ENCODE assay signal across 8 mouse cellular contexts in genomic region chr2:112239935-112240721, GRCm38 (mm10). TPM values are rescaled to one million over a fixed set of nuclear protein-coding genes. Genes with fewer than 3 reads are reported as not detected.
DNase-seq lines count a peak whose midpoint lies in the region; ATAC-seq and TF ChIP-seq lines count a peak whose summit lies in the region.

No protein-coding gene starts in this region.

- no peak for DNase-seq in frontal cortex, postnatal 14 days (ENCODE audit: low spot score in 2 of 2)
- peak; percentile 67 for DNase-seq in MEL (ENCODE audit: low read depth, low spot score)
- DNase-seq in embryo, embryonic 10.5 days (ENCODE audit: low spot score) = peak; percentile 65
- DNase-seq in hindbrain, embryonic 11.5 days (ENCODE audit: low spot score) = peak; percentile 59
- peak; percentile 57 for DNase-seq in neural tube, embryonic 10.5 days (ENCODE audit: extremely low spot score, low spot score)
- no peak for DNase-seq in spleen, adult 12 weeks (ENCODE audit: low spot score)

- peak overlapping the region; percentile 93 for H3K4me2 ChIP-seq in hindbrain, embryonic 11.5 days (replicated peaks; ENCODE audit: low read depth, low read length)
- H3K4me2 ChIP-seq in liver, embryonic 12.5 days = peak overlapping the region; percentile 99

- H3K36me3 ChIP-seq in MEL (ENCODE audit: control insufficient read depth in 1 of 2, insufficient read depth in 2 of 2, low read length in 2 of 2) = peaks cover 0 to 3% of the 10 kb centered on the region in 2 experiments; a peak in 1 of 4 replicates
- H3K36me3 ChIP-seq in hindbrain, embryonic 11.5 days (ENCODE audit: control insufficient read depth, insufficient read depth, low read length) = no peaks in the 10 kb centered on the region
- H3K36me3 ChIP-seq in liver, embryonic 12.5 days = no peaks in the 10 kb centered on the region

- H3K4me1 ChIP-seq in MEL (ENCODE audit: control insufficient read depth in 1 of 2, insufficient read depth in 2 of 2, low read length in 2 of 2) = peaks cover 0 to 10% of the 10 kb centered on the region in 2 experiments; a peak in 2 of 4 replicates
- no peaks in the 10 kb centered on the region for H3K4me1 ChIP-seq in hindbrain, embryonic 11.5 days (replicated peaks; ENCODE audit: control insufficient read depth, insufficient read depth, low read length)
- H3K4me1 ChIP-seq in liver, embryonic 12.5 days = peaks cover 23% of the 10 kb centered on the region

- H3K79me2 ChIP-seq in MEL (ENCODE audit: control insufficient read depth, insufficient read depth, low read length, poor library complexity) = peaks cover 9% of the 10 kb centered on the region

- peak overlapping the region; percentile 73 for H3K9ac ChIP-seq in MEL (ENCODE audit: control insufficient read depth, low read depth, low read length, poor library complexity, severe bottlenecking)
- peak overlapping the region; percentile 73 for H3K9ac ChIP-seq in hindbrain, embryonic 11.5 days (ENCODE audit: low read depth, low read length)
- peak overlapping the region; percentile 87 for H3K9ac ChIP-seq in liver, embryonic 12.5 days

- under 1% methylated on average over 21 of the region's 28 CpGs for WGBS in hindbrain, embryonic 11.5 days
- under 1% methylated on average over 28 of the region's 28 CpGs for WGBS in liver, embryonic 12.5 days (ENCODE audit: insufficient replicate concordance)

- TF ChIP-seq POLR2A in MEL (IDR thresholded peaks at IDR 0.05; ENCODE audit: control insufficient read depth in 1 of 2, insufficient read depth in 1 of 2, low read depth in 1 of 2, low read length in 2 of 2, poor library complexity in 1 of 2) = no peak

- no peak for TF ChIP-seq EP300 in MEL (IDR thresholded peaks at IDR 0.05; ENCODE audit: low read depth in 1 of 2, low read length in 2 of 2)

- peak; percentile 21 for ATAC-seq in frontal cortex, adult (ENCODE audit: low TSS enrichment)
- peak; percentile 71 for ATAC-seq in hindbrain, embryonic 11.5 days (ENCODE audit: low FRiP score)
- peak; percentile 25 for ATAC-seq in liver, embryonic 12.5 days

- peak in 2 of 3 experiments; percentile 0 to 1; a peak in 2 of 6 replicates for TF ChIP-seq CTCF in MEL (IDR thresholded peaks at IDR 0.05 in 2 of 3, conservative IDR thresholded peaks at IDR 0.05 in 1 of 3; ENCODE audit: control insufficient read depth in 1 of 3, insufficient read depth in 1 of 3, low read depth in 2 of 3, low read length in 3 of 3, poor library complexity in 1 of 3, severe bottlenecking in 1 of 3)

- H3K9me3 ChIP-seq in MEL (replicated peaks; ENCODE audit: insufficient read depth, low read length) = no peaks in the 10 kb centered on the region
- no peaks in the 10 kb centered on the region for H3K9me3 ChIP-seq in hindbrain, embryonic 11.5 days (ENCODE audit: control insufficient read depth, low read length)
- no peaks in the 10 kb centered on the region for H3K9me3 ChIP-seq in liver, embryonic 12.5 days (replicated peaks)

- no peaks in the 10 kb centered on the region for H3K27me3 ChIP-seq in MEL (ENCODE audit: control insufficient read depth in 1 of 2, insufficient read depth in 2 of 2, low read length in 2 of 2)
- no peaks in the 10 kb centered on the region for H3K27me3 ChIP-seq in hindbrain, embryonic 11.5 days (ENCODE audit: control insufficient read depth, insufficient read depth, low read length)
- no peaks in the 10 kb centered on the region; the same call in 1 of the 2 replicates for H3K27me3 ChIP-seq in liver, embryonic 12.5 days (replicated peaks)

- 0 out of 2 replicates have a peak overlapping the region, but pooled peaks have one; percentile 6 for H3K27ac ChIP-seq in MEL (ENCODE audit: control insufficient read depth, low read depth, low read length)
- peak overlapping the region; percentile 96 for H3K27ac ChIP-seq in hindbrain, embryonic 11.5 days (ENCODE audit: low read depth, low read length)
- H3K27ac ChIP-seq in liver, embryonic 12.5 days = peak overlapping the region; percentile 88; the same call in 1 of the 2 replicates

- peak overlapping the region; percentile 69 to 99 for H3K4me3 ChIP-seq in MEL (ENCODE audit: control insufficient read depth in 1 of 2, insufficient read depth in 1 of 2, low read depth in 2 of 2, low read length in 2 of 2)
- H3K4me3 ChIP-seq in hindbrain, embryonic 11.5 days (ENCODE audit: low read depth, low read length) = peak overlapping the region; percentile 66
- peak overlapping the region; percentile 91 for H3K4me3 ChIP-seq in liver, embryonic 12.5 days

- no peak for TF ChIP-seq RAD21 in MEL (IDR thresholded peaks at IDR 0.05; ENCODE audit: low read depth, low read length)

TF ChIP-seq in MEL, 35 proteins besides CTCF, POLR2A, EP300 and RAD21:
- 0 out of 2 replicates have a peak, but pooled peaks have one; percentile 44 for TF ChIP-seq MYC (IDR thresholded peaks at IDR 0.05; ENCODE audit: low read depth, low read length)
- peak; percentile 69 for TF ChIP-seq MAZ (IDR thresholded peaks at IDR 0.05; ENCODE audit: low read depth, low read length)
- TF ChIP-seq TCF12 (IDR thresholded peaks at IDR 0.05; ENCODE audit: low read depth, low read length) = 0 out of 2 replicates have a peak, but pooled peaks have one; percentile 4
- TF ChIP-seq GATA1 (IDR thresholded peaks at IDR 0.05; ENCODE audit: low read depth, low read length) = no peak
- TF ChIP-seq ETS1 (IDR thresholded peaks at IDR 0.05; ENCODE audit: low read depth, low read length) = no peak

RNA-seq across cellular contexts. Expression of gene Lpcat4, which starts 0.9 kb away (rescaled TPM):
- 11.7 and 13.9 TPM in 2 replicates for total RNA-seq in MEL (2012; rRNA removed)
- polyA plus RNA-seq in MEL (2012; ENCODE audit: insufficient read depth in 1 of 2, insufficient read length in 2 of 2, low read depth in 1 of 2, low replicate concordance in 2 of 2, missing spikeins in 1 of 2) = 10 to 100 TPM in 1 of 2 experiments, not detected in 1; 69.9 TPM
- 9.7 and 10.1 TPM in 2 replicates for polyA plus RNA-seq in hindbrain, embryonic 11.5 days (2014; fragmentation: Nextera tagmentation; extraction: Ambion mirVana)
- polyA plus RNA-seq in liver, embryonic 12.5 days (2016; fragmentation: Nextera tagmentation; extraction: Ambion mirVana) = 5.9 TPM in 2 replicates

RNA-seq across cellular contexts. Expression of gene Nutm1, which starts 19.0 kb away (rescaled TPM):
- total RNA-seq in MEL (2012; rRNA removed) = 0.04 TPM in 1 of 2 replicates, not detected in the other
- under 1 TPM in 1 of 2 experiments, not detected in 1; 0.13 TPM for polyA plus RNA-seq in MEL (2012; ENCODE audit: insufficient read depth in 1 of 2, insufficient read length in 2 of 2, low read depth in 1 of 2, low replicate concordance in 2 of 2, missing spikeins in 1 of 2)
- 0.05 and 0.07 TPM in 2 replicates for polyA plus RNA-seq in hindbrain, embryonic 11.5 days (2014; fragmentation: Nextera tagmentation; extraction: Ambion mirVana)
- polyA plus RNA-seq in liver, embryonic 12.5 days (2016; fragmentation: Nextera tagmentation; extraction: Ambion mirVana) = not detected in 2 replicates

RNA-seq across cellular contexts. Expression of gene Nop10, which starts 21.6 kb away (rescaled TPM):
- 275 and 283 TPM in 2 replicates for total RNA-seq in MEL (2012; rRNA removed)
- polyA plus RNA-seq in MEL (2012; ENCODE audit: insufficient read depth in 1 of 2, insufficient read length in 2 of 2, low read depth in 1 of 2, low replicate concordance in 2 of 2, missing spikeins in 1 of 2) = 100 to 1,000 TPM in 1 of 2 experiments, not detected in 1; 253 TPM
- polyA plus RNA-seq in hindbrain, embryonic 11.5 days (2014; fragmentation: Nextera tagmentation; extraction: Ambion mirVana) = 148 and 163 TPM in 2 replicates
- 211 and 213 TPM in 2 replicates for polyA plus RNA-seq in liver, embryonic 12.5 days (2016; fragmentation: Nextera tagmentation; extraction: Ambion mirVana)

RNA-seq across cellular contexts. Expression of gene Slc12a6, which starts 25.5 kb away (rescaled TPM):
- 20.4 and 21.7 TPM in 2 replicates for total RNA-seq in MEL (2012; rRNA removed)
- 10 to 100 TPM in 1 of 2 experiments, not detected in 1; 21.2 TPM for polyA plus RNA-seq in MEL (2012; ENCODE audit: insufficient read depth in 1 of 2, insufficient read length in 2 of 2, low read depth in 1 of 2, low replicate concordance in 2 of 2, missing spikeins in 1 of 2)
- polyA plus RNA-seq in hindbrain, embryonic 11.5 days (2014; fragmentation: Nextera tagmentation; extraction: Ambion mirVana) = 13.7 and 14.2 TPM in 2 replicates
- polyA plus RNA-seq in liver, embryonic 12.5 days (2016; fragmentation: Nextera tagmentation; extraction: Ambion mirVana) = 7.0 and 7.4 TPM in 2 replicates

RNA-seq across cellular contexts. Expression of gene Gm21985, which starts 26.0 kb away (rescaled TPM):
- 0.04 TPM in 1 of 2 replicates, not detected in the other for total RNA-seq in MEL (2012; rRNA removed)
- not detected for polyA plus RNA-seq in MEL (2012; ENCODE audit: insufficient read depth in 1 of 2, insufficient read length in 2 of 2, low read depth in 1 of 2, low replicate concordance in 2 of 2, missing spikeins in 1 of 2)
- polyA plus RNA-seq in hindbrain, embryonic 11.5 days (2014; fragmentation: Nextera tagmentation; extraction: Ambion mirVana) = not detected in 2 replicates
- polyA plus RNA-seq in liver, embryonic 12.5 days (2016; fragmentation: Nextera tagmentation; extraction: Ambion mirVana) = not detected in 2 replicates

Comparison
In these comparisons a context has a peak if more than half of its experiments do, and no peak if none do; other contexts are left out.
1. ATAC-seq: peak in every context shown above with its lines; median percentile 71 in hindbrain, embryonic 11.5 days; 25 in liver, embryonic 12.5 days; 21 in frontal cortex, adult.
2. DNase-seq: peak in MEL (single experiment), embryo, embryonic 10.5 days (single experiment), hindbrain, embryonic 11.5 days (single experiment) and neural tube, embryonic 10.5 days (single experiment); none in frontal cortex, postnatal 14 days (0 of 2) and spleen, adult 12 weeks (single experiment).
3. H3K27ac ChIP-seq: peak in every context shown above with its lines; median percentile 96 in hindbrain, embryonic 11.5 days; 88 in liver, embryonic 12.5 days; 6 in MEL.
4. Peak in every context shown above with its lines, with median percentiles within 50 percentile points of each other: H3K4me3 ChIP-seq and H3K9ac ChIP-seq.